Mouse (Mus musculus): ENCODE measurements around the gene Cherp. TPM values are rescaled to one million over a fixed set of nuclear protein-coding genes. Genes with fewer than 3 reads are reported as not detected.
A peak's percentile ranks its signal among the peaks of the same experiment; 100 is the strongest.

Gene Cherp
- total RNA-seq, 2 experiments from 2014 or later = 72.7 to 74.0 TPM

GRCm38 (mm10) chr8:72434952-72435351 lies 40.1 kb downstream of the Cherp start:
- DNase-seq (ENCODE audit: extremely low spot score in 1 of 2, low spot score in 2 of 2) = no peak
- no peak for TF ChIP-seq CTCF (IDR thresholded peaks at IDR 0.05)
- no peak overlapping the region for H3K4me3 ChIP-seq
- intact Hi-C loops (cut with DNase I) = no loop called here
- no peak overlapping the region for H3K27ac ChIP-seq

DNA sequence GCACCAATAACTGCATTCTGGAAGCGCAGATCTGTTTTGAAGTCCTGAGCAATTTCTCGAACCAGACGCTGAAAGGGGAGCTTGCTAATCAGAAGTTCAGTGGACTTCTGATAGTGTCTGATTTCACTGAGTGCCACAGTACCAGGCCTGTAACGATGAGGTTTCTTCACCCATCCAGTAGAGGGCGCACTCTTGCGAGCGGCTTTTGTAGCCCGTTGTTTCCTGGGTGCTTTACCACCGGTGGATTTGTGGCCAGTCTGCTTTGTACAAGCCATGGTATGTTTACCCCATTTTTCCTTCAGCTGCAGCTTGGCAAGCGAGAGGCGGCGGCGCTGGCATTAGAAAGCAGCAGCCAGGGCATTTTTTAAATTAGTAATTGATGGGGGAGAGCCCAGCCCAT lies 45.4 kb downstream of the Cherp start:
- Histone ChIP-seq H3K27ac (no peak overlapping the region), H3K4me3 (no peak overlapping the region)
- no peak for DNase-seq (ENCODE audit: extremely low spot score in 1 of 2, low spot score in 2 of 2)
- TF ChIP-seq CTCF (IDR thresholded peaks at IDR 0.05) = peak; percentile 54
- intact Hi-C loops (cut with DNase I) = no loop called here

GRCm38 (mm10) chr8:72422926-72423325 lies 52.1 kb downstream of the Cherp start:
- no peak overlapping the region for H3K4me3 ChIP-seq
- intact Hi-C loops (cut with DNase I) = no loop called here
- no peak overlapping the region for H3K27ac ChIP-seq
- peak; percentile 14; the same call in 1 of the 2 replicates for TF ChIP-seq CTCF (IDR thresholded peaks at IDR 0.05)
- DNase-seq (ENCODE audit: extremely low spot score in 1 of 2, low spot score in 2 of 2) = no peak

DNA sequence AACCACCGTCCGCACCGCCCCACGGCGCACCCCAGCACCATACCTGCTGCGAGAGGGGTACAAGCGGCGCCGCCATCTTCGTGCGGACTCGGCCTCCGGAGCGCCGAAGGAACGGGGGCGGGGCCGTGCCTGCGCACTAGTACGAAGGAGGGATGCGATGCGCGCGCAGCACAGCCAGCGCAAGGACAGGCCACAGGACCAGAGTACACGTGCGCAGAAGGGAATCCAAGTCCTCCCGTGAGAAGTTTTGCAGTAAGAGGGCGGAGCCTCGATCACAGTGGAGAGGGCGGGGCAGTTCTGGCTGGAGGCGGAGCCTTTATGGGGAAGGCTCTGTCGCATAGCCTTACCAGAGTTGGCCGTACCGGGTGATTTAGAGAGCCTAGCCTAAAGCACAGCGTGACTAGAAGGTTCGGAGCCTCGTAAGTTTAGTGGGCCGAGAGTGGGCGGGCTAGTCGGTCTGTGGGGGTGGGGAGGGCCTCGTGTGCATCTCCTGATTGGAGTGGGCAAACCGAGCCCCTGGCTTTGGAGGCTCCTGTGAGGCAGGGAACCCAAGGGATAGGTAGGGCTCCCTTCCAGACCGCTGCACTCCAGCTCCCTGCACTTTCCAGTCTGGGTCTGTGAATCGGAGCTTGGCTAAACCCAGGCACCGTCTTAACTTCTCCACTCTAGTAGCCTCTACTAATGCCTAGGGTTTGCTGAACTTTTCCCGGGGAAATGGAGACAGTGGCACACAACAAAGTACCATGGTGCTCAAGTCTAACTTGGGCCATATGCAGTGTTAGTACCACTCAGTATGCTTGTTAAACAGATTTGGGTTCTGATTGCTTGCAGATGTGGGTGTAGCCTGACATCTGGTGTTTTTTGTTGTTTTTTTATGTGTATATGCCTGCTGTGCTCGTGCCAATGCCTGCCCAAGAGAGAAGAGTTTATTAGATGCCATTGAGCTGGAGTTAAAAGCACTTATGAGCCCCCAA lies 53.4 kb downstream of the Cherp start, which contains the start of gene Eps15l1:
Gene Eps15l1, minus strand, starts transcription at position 99 of the 974 bp plus-strand sequence.
- peak within 1 kb of the TSS; percentile 93 for H3K27ac ChIP-seq
- intact Hi-C loops (cut with DNase I) = loop anchor here (2.0 kb wide), 1 partner anchor 53 kb away; the partner anchor contains the start of gene Cherp
- peak within 1 kb of the TSS; percentile 86 for H3K4me3 ChIP-seq
- peak; percentile 98 to 99 for DNase-seq (ENCODE audit: extremely low spot score in 1 of 2, low spot score in 2 of 2)
- TF ChIP-seq CTCF (IDR thresholded peaks at IDR 0.05) = no peak

GRCm38 (mm10) chr8:72420571-72421361 lies 54.3 kb downstream of the Cherp start:
- no peak for TF ChIP-seq CTCF (IDR thresholded peaks at IDR 0.05)
- intact Hi-C loops (cut with DNase I) = loop anchor here (2.0 kb wide), 1 partner anchor 54 kb away; the partner anchor contains the start of gene Cherp
- Histone ChIP-seq H3K27ac (peak overlapping the region; percentile 93), H3K4me3 (peak overlapping the region; percentile 86)
- DNase-seq (ENCODE audit: extremely low spot score in 1 of 2, low spot score in 2 of 2) = peak; percentile 37 to 40

- TF ChIP-seq CTCF (IDR thresholded peaks at IDR 0.05) = no peak
- Histone ChIP-seq H3K4me3 (no peak overlapping the region), H3K27ac (no peak overlapping the region)
- no peak for DNase-seq (ENCODE audit: extremely low spot score in 1 of 2, low spot score in 2 of 2)
- intact Hi-C loops (cut with DNase I) = no loop called here
These were observed 57.0 kb downstream of the Cherp start for GRCm38 (mm10) chr8:72418073-72418472.

GRCm38 (mm10) chr8:72415252-72415651 lies 59.8 kb downstream of the Cherp start:
- TF ChIP-seq CTCF (IDR thresholded peaks at IDR 0.05) = no peak
- DNase-seq (ENCODE audit: extremely low spot score in 1 of 2, low spot score in 2 of 2) = no peak
- intact Hi-C loops (cut with DNase I) = no loop called here
- H3K4me3 ChIP-seq = no peak overlapping the region
- no peak overlapping the region for H3K27ac ChIP-seq

DNA sequence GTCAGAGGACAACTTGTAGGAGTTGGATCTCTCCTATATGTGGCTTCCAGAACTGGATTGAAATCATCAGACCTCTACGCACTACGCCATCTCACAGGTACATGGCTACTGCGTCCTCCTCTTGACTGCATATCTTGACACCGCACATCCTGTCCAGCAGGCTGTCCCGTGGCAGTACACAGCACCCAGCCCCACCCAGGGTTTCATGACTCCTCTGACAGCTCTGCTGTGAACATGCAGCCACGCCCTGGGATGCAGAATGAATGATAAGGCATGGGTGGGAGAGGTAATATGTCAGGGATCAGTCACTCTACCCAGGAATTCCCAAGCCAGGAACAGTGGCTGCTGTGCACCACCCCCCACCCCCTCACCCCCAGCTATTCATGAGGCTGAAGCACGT lies 61.2 kb downstream of the Cherp start:
- TF ChIP-seq CTCF (IDR thresholded peaks at IDR 0.05) = no peak
- Histone ChIP-seq H3K27ac (no peak overlapping the region), H3K4me3 (no peak overlapping the region)
- no peak for DNase-seq (ENCODE audit: extremely low spot score in 1 of 2, low spot score in 2 of 2)
- intact Hi-C loops (cut with DNase I) = no loop called here

Small RNA genes within 50 kb of the gene (microRNA-seq; reads per million reads assigned to microRNA genes)
- 1.4 to 3.2 reads per million in 2 experiments for gene Mir7068

Other genes with a start within 250 kb of the Cherp start
- gene Ap1m1, start 235.2 kb downstream of the Cherp start, total RNA-seq (2021) = 10 to 100 TPM; 83.1 to 84.7 TPM
- 1 to 10 TPM; 3.9 to 6.2 TPM for gene Gm10282, start 170.0 kb downstream of the Cherp start, total RNA-seq (2021)
- gene Klf2, start 156.2 kb downstream of the Cherp start, total RNA-seq (2021) = 10 to 100 TPM; 17.1 to 32.3 TPM
- gene Eps15l1, start 53.8 kb downstream of the Cherp start, total RNA-seq (2021) = 10 to 100 TPM; 66.4 to 73.0 TPM
- gene Calr3, start 31.4 kb downstream of the Cherp start, total RNA-seq (2021) = 1 to 10 TPM in 1 of 2 experiments, under 1 TPM in 1; 0.97 to 1.5 TPM
- gene 1700030K09Rik, start 31.3 kb downstream of the Cherp start, total RNA-seq (2021) = 10 to 100 TPM; 14.8 to 15.6 TPM
- gene Slc35e1, start 17.4 kb upstream of the Cherp start, total RNA-seq (2021) = 10 to 100 TPM; 55.5 to 56.7 TPM
- 10 to 100 TPM; 11.1 to 11.3 TPM for gene Med26, start 73.0 kb upstream of the Cherp start, total RNA-seq (2021)
- gene Smim7, start 95.9 kb upstream of the Cherp start, total RNA-seq (2021) = 100 to 1,000 TPM; 113 to 114 TPM
- gene Tmem38a, start 96.8 kb upstream of the Cherp start, total RNA-seq (2021) = 100 to 1,000 TPM; 103 to 108 TPM
- gene Nwd1, start 171.5 kb upstream of the Cherp start, total RNA-seq (2021) = 10 to 100 TPM; 46.1 to 46.9 TPM
- 100 to 1,000 TPM; 148 to 162 TPM for gene Sin3b, start 248.1 kb upstream of the Cherp start, total RNA-seq (2021)